Mouse (Mus musculus): ENCODE measurements at regions not wholly inside any gene's neighbourhood (a gene's known extent, or its start where the extent isn't known, plus 50 kb on each side); places are given as distances from the start of the nearest gene placed in this dataset.

GRCm38 (mm10) chr12:79928298-79928697, 184.5 kb downstream of the Zfp36l1 start:
- Histone ChIP-seq H3K27ac (replicated peaks; ENCODE audit: insufficient read depth, low read depth, low read length) (no peak overlapping the region), H3K4me3 (ENCODE audit: insufficient read depth, low read depth, low read length) (no peak overlapping the region), H3K4me1 (ENCODE audit: control insufficient read depth, insufficient read depth, low read length) (0 out of 2 replicates have a peak, but pooled peaks cover 2% of the 10 kb centered on the region), H3K27me3 (ENCODE audit: control insufficient read depth, insufficient read depth, low read length) (no peaks in the 10 kb centered on the region), H3K9ac (ENCODE audit: low read depth, low read length) (no peak overlapping the region), H3K79me2 (ENCODE audit: control insufficient read depth, insufficient read depth, low read length) (no peaks in the 10 kb centered on the region), H3K36me3 (ENCODE audit: control insufficient read depth, insufficient read depth, low read length) (no peaks in the 10 kb centered on the region)
- TF ChIP-seq CTCF (IDR thresholded peaks at IDR 0.05; ENCODE audit: low read depth, low read length) (no peak), POLR2A (IDR thresholded peaks at IDR 0.05; ENCODE audit: extremely low read depth, insufficient read depth, low read length) (no peak)
- DNase-seq (ENCODE audit: extremely low read depth, low read depth, low spot score) = no peak
- WGBS = 89% methylated on average over 4 of the region's 4 CpGs

GRCm38 (mm10) chr12:79925704-79926588, 186.9 kb downstream of the Zfp36l1 start:
- Histone ChIP-seq H3K27me3 (ENCODE audit: control insufficient read depth, insufficient read depth, low read length) (no peaks in the 10 kb centered on the region), H3K36me3 (ENCODE audit: control insufficient read depth, insufficient read depth, low read length) (no peaks in the 10 kb centered on the region), H3K9ac (ENCODE audit: low read depth, low read length) (no peak overlapping the region), H3K79me2 (ENCODE audit: control insufficient read depth, insufficient read depth, low read length) (no peaks in the 10 kb centered on the region), H3K4me1 (ENCODE audit: control insufficient read depth, insufficient read depth, low read length) (0 out of 2 replicates have a peak, but pooled peaks cover 2% of the 10 kb centered on the region), H3K27ac (replicated peaks; ENCODE audit: insufficient read depth, low read depth, low read length) (no peak overlapping the region), H3K4me3 (ENCODE audit: insufficient read depth, low read depth, low read length) (no peak overlapping the region)
- TF ChIP-seq CTCF (IDR thresholded peaks at IDR 0.05; ENCODE audit: low read depth, low read length) (peak; percentile 20; the same call in 1 of the 2 replicates), POLR2A (IDR thresholded peaks at IDR 0.05; ENCODE audit: extremely low read depth, insufficient read depth, low read length) (no peak)
- DNase-seq (ENCODE audit: extremely low read depth, low read depth, low spot score) = no peak
- WGBS = 55% methylated on average over 6 of the region's 6 CpGs

- no peak for DNase-seq (ENCODE audit: extremely low read depth, low read depth, low spot score)
- no peaks in the 10 kb centered on the region for H3K27me3 ChIP-seq (ENCODE audit: control insufficient read depth, insufficient read depth, low read length)
- WGBS = 82% methylated on average over 16 of the region's 16 CpGs
- no peaks in the 10 kb centered on the region for H3K79me2 ChIP-seq (ENCODE audit: control insufficient read depth, insufficient read depth, low read length)
- TF ChIP-seq CTCF (IDR thresholded peaks at IDR 0.05; ENCODE audit: low read depth, low read length) = no peak
- H3K4me1 ChIP-seq (ENCODE audit: control insufficient read depth, insufficient read depth, low read length) = 0 out of 2 replicates have a peak, but pooled peaks cover 2% of the 10 kb centered on the region
- no peaks in the 10 kb centered on the region for H3K36me3 ChIP-seq (ENCODE audit: control insufficient read depth, insufficient read depth, low read length)
- no peak overlapping the region for H3K27ac ChIP-seq (replicated peaks; ENCODE audit: insufficient read depth, low read depth, low read length)
- H3K4me3 ChIP-seq (ENCODE audit: insufficient read depth, low read depth, low read length) = no peak overlapping the region
- H3K9ac ChIP-seq (ENCODE audit: low read depth, low read length) = no peak overlapping the region
Observed at GRCm38 (mm10) chr12:79924921-79925703, 187.7 kb downstream of the Zfp36l1 start.

GRCm38 (mm10) chr12:79923811-79924210, 189.0 kb downstream of the Zfp36l1 start:
- Histone ChIP-seq H3K4me3 (ENCODE audit: insufficient read depth, low read depth, low read length) (no peak overlapping the region), H3K27me3 (ENCODE audit: control insufficient read depth, insufficient read depth, low read length) (no peaks in the 10 kb centered on the region), H3K36me3 (ENCODE audit: control insufficient read depth, insufficient read depth, low read length) (no peaks in the 10 kb centered on the region), H3K4me1 (ENCODE audit: control insufficient read depth, insufficient read depth, low read length) (0 out of 2 replicates have a peak, but pooled peaks cover 2% of the 10 kb centered on the region), H3K79me2 (ENCODE audit: control insufficient read depth, insufficient read depth, low read length) (no peaks in the 10 kb centered on the region), H3K27ac (replicated peaks; ENCODE audit: insufficient read depth, low read depth, low read length) (no peak overlapping the region), H3K9ac (ENCODE audit: low read depth, low read length) (no peak overlapping the region)
- TF ChIP-seq CTCF (IDR thresholded peaks at IDR 0.05; ENCODE audit: low read depth, low read length) (no peak), POLR2A (IDR thresholded peaks at IDR 0.05; ENCODE audit: extremely low read depth, insufficient read depth, low read length) (no peak)
- no peak for DNase-seq (ENCODE audit: extremely low read depth, low read depth, low spot score)
- WGBS = 86% methylated on average over 6 of the region's 6 CpGs

- WGBS = 65% methylated on average over 5 of the region's 5 CpGs
- Histone ChIP-seq H3K9ac (ENCODE audit: low read depth, low read length) (no peak overlapping the region), H3K27me3 (ENCODE audit: control insufficient read depth, insufficient read depth, low read length) (no peaks in the 10 kb centered on the region), H3K79me2 (ENCODE audit: control insufficient read depth, insufficient read depth, low read length) (no peaks in the 10 kb centered on the region), H3K4me1 (ENCODE audit: control insufficient read depth, insufficient read depth, low read length) (peaks cover 4% of the 10 kb centered on the region; the same call in 1 of the 2 replicates), H3K27ac (replicated peaks; ENCODE audit: insufficient read depth, low read depth, low read length) (no peak overlapping the region), H3K4me3 (ENCODE audit: insufficient read depth, low read depth, low read length) (no peak overlapping the region), H3K36me3 (ENCODE audit: control insufficient read depth, insufficient read depth, low read length) (no peaks in the 10 kb centered on the region)
- no peak for DNase-seq (ENCODE audit: extremely low read depth, low read depth, low spot score)
- TF ChIP-seq CTCF (IDR thresholded peaks at IDR 0.05; ENCODE audit: low read depth, low read length) = no peak
- no peak for TF ChIP-seq POLR2A (IDR thresholded peaks at IDR 0.05; ENCODE audit: extremely low read depth, insufficient read depth, low read length)
Observed at GRCm38 (mm10) chr12:79921786-79922185, 191.0 kb downstream of the Zfp36l1 start.
